Mouse (Mus musculus): ENCODE results near the gene Hcrtr1.

Gene Hcrtr1

GRCm38 (mm10) chr4:130124110-130124509 lies 15.0 kb downstream of the Hcrtr1 start:
- intact Hi-C loops (cut with DNase I) = no loop called here

- intact Hi-C loops (cut with DNase I) = no loop called here
Observed at GRCm38 (mm10) chr4:130123020-130123419, 16.1 kb downstream of the Hcrtr1 start.

GRCm38 (mm10) chr4:130121560-130121959 lies 17.6 kb downstream of the Hcrtr1 start:
- intact Hi-C loops (cut with DNase I) = no loop called here

- intact Hi-C loops (cut with DNase I) = no loop called here
Observed at GRCm38 (mm10) chr4:130120752-130121151, 18.4 kb downstream of the Hcrtr1 start.

GRCm38 (mm10) chr4:130112732-130113131 lies 26.4 kb downstream of the Hcrtr1 start:
- intact Hi-C loops (cut with DNase I) = no loop called here

- intact Hi-C loops (cut with DNase I) = no loop called here
Observed at GRCm38 (mm10) chr4:130112299-130112698, 26.9 kb downstream of the Hcrtr1 start.

GRCm38 (mm10) chr4:130110091-130110490 lies 29.1 kb downstream of the Hcrtr1 start:
- intact Hi-C loops (cut with DNase I) = no loop called here

GRCm38 (mm10) chr4:130109666-130110065 lies 29.5 kb downstream of the Hcrtr1 start:
- intact Hi-C loops (cut with DNase I) = no loop called here

GRCm38 (mm10) chr4:130108929-130109328 lies 30.2 kb downstream of the Hcrtr1 start:
- intact Hi-C loops (cut with DNase I) = no loop called here

GRCm38 (mm10) chr4:130107444-130108131 lies 31.6 kb downstream of the Hcrtr1 start:
- intact Hi-C loops (cut with DNase I) = no loop called here

GRCm38 (mm10) chr4:130107065-130107443 lies 32.1 kb downstream of the Hcrtr1 start:
- intact Hi-C loops (cut with DNase I) = no loop called here

- intact Hi-C loops (cut with DNase I) = no loop called here
Observed at GRCm38 (mm10) chr4:130104584-130104983, 34.6 kb downstream of the Hcrtr1 start.

GRCm38 (mm10) chr4:130103632-130104031 lies 35.5 kb downstream of the Hcrtr1 start:
- intact Hi-C loops (cut with DNase I) = no loop called here

- intact Hi-C loops (cut with DNase I) = no loop called here
Observed at GRCm38 (mm10) chr4:130102111-130102651, 37.0 kb downstream of the Hcrtr1 start, which contains the start of gene Pef1. Gene Pef1, plus strand, starts transcription at chr4:130102558.

GRCm38 (mm10) chr4:130101183-130101582 lies 38.0 kb downstream of the Hcrtr1 start:
- intact Hi-C loops (cut with DNase I) = no loop called here

GRCm38 (mm10) chr4:130095137-130095536 lies 44.0 kb downstream of the Hcrtr1 start:
- intact Hi-C loops (cut with DNase I) = no loop called here

GRCm38 (mm10) chr4:130087293-130087692 lies 51.9 kb downstream of the Hcrtr1 start:
- intact Hi-C loops (cut with DNase I) = loop anchor here (2.0 to 10.0 kb wide), 4 partner anchors 50 to 382 kb away; no protein-coding TSS in a partner anchor

GRCm38 (mm10) chr4:130085246-130085820 lies 53.8 kb downstream of the Hcrtr1 start:
- intact Hi-C loops (cut with DNase I) = loop anchor here (10.0 kb wide), 2 partner anchors 311 to 381 kb away; no protein-coding TSS in a partner anchor

- intact Hi-C loops (cut with DNase I) = loop anchor here (10.0 kb wide), 2 partner anchors 310 to 380 kb away; no protein-coding TSS in a partner anchor
Observed at GRCm38 (mm10) chr4:130084331-130084945, 54.7 kb downstream of the Hcrtr1 start.

GRCm38 (mm10) chr4:130082211-130082610 lies 56.9 kb downstream of the Hcrtr1 start:
- intact Hi-C loops (cut with DNase I) = loop anchor here (10.0 kb wide), 2 partner anchors 307 to 377 kb away; no protein-coding TSS in a partner anchor

- intact Hi-C loops (cut with DNase I) = loop anchor here (10.0 kb wide), 2 partner anchors 307 to 377 kb away; no protein-coding TSS in a partner anchor
Observed at GRCm38 (mm10) chr4:130081345-130082190, 57.6 kb downstream of the Hcrtr1 start.

Data from adrenal gland (tissue).